In the genomic region with DNA sequence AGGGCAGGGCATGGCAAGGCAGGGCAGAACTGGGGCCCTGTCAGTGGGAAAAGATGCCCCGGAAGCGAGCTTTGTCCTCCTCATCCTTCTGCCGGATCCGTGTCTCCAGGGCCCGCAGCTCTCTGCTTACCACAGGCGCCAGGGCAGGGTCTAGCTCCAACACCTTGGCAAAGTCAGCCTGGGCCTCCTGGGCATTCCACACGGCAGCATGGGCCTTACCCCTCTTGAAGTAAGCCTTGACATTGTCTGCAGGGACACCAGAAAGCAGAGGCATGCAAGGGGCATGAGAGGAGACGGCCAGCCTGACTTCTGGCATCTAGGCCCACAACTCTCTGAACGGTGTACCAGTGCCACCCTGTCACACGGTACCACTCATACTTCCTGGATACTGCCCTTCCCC, we compare ENCODE assay signal across 18 mouse cellular contexts. TPM values are rescaled to one million over a fixed set of nuclear protein-coding genes. Genes with fewer than 3 reads are reported as not detected.
A peak's percentile ranks its signal among the peaks of the same experiment; 100 is the strongest.
DNase-seq lines count a peak whose midpoint lies in the region; ATAC-seq and TF ChIP-seq lines count a peak whose summit lies in the region.
"Had no signal": no experiment of that assay in that cellular context is flagged by ENCODE, and none has a peak within 500 bp of the region (broad histone marks: within the 10 kb centered on the region; RNA-seq: fewer than 3 reads in every experiment).

No protein-coding gene starts in this region.

- peak overlapping the region; percentile 21; the same call in 1 of the 2 replicates for H3K9ac ChIP-seq in kidney, embryonic 15.5 days
- no peak overlapping the region for H3K9ac ChIP-seq in intestine, embryonic 15.5 days
- H3K9ac ChIP-seq: forebrain, embryonic 13.5 days; lung, embryonic 14.5 days had no signal

- H3K36me3 ChIP-seq in kidney, embryonic 15.5 days: peaks cover 68% of the 10 kb centered on the region
- H3K36me3 ChIP-seq in kidney, adult 2 months (ENCODE audit: control insufficient read depth, insufficient read depth, low read length): no peaks in the 10 kb centered on the region
- peaks cover 22% of the 10 kb centered on the region; the same call in 1 of the 2 replicates for H3K36me3 ChIP-seq in intestine, embryonic 15.5 days
- peaks cover 66% of the 10 kb centered on the region for H3K36me3 ChIP-seq in macrophage (ENCODE audit: inconsistent target)

- no peak for TF ChIP-seq CTCF in kidney, adult 2 months (conservative IDR thresholded peaks at IDR 0.05; ENCODE audit: insufficient read depth, insufficient read length, low read depth, low read length)

- peaks cover 18% of the 10 kb centered on the region; the same call in 1 of the 2 replicates for H3K79me2 ChIP-seq in macrophage (ENCODE audit: inconsistent target)

- no peaks in the 10 kb centered on the region for H3K27me3 ChIP-seq in kidney, embryonic 15.5 days
- H3K27me3 ChIP-seq in kidney, adult 2 months (replicated peaks; ENCODE audit: control insufficient read depth, insufficient read depth, low read length): no peaks in the 10 kb centered on the region
- no peaks in the 10 kb centered on the region for H3K27me3 ChIP-seq in intestine, embryonic 15.5 days (replicated peaks)
- H3K27me3 ChIP-seq: forebrain, embryonic 13.5 days had no signal

- no peak overlapping the region for H3K4me2 ChIP-seq in kidney, embryonic 15.5 days
- H3K4me2 ChIP-seq in intestine, embryonic 15.5 days (replicated peaks): peak overlapping the region; percentile 30; the same call in 1 of the 2 replicates
- H3K4me2 ChIP-seq: forebrain, embryonic 13.5 days had no signal

- no peak for ATAC-seq in kidney, embryonic 15.5 days (replicated peaks; ENCODE audit: low FRiP score)
- ATAC-seq in intestine, embryonic 15.5 days: no peak
- ATAC-seq in monocyte, adult 5-6 weeks (replicated peaks; ENCODE audit: insufficient number of reproducible peaks, low FRiP score, low TSS enrichment, poor library complexity, severe bottlenecking): no peak
- ATAC-seq: forebrain, embryonic 13.5 days had no signal

- no peak for TF ChIP-seq POLR2A in kidney, adult 2 months (IDR thresholded peaks at IDR 0.05; ENCODE audit: low read depth, low read length)

- 86% methylated on average over 10 of the region's 10 CpGs for WGBS in kidney, embryonic 15.5 days
- WGBS in kidney, adult 2 months: 82% methylated on average over 10 of the region's 10 CpGs
- 78% methylated on average over 10 of the region's 10 CpGs for WGBS in intestine, embryonic 15.5 days
- WGBS in macrophage (ENCODE audit: missing documents): 90% methylated on average over 10 of the region's 10 CpGs

- no peak overlapping the region for H3K4me3 ChIP-seq in kidney, embryonic 15.5 days (replicated peaks)
- H3K4me3 ChIP-seq in kidney, adult 2 months (ENCODE audit: insufficient read depth, low read depth, low read length): no peak overlapping the region
- no peak overlapping the region for H3K4me3 ChIP-seq in intestine, embryonic 15.5 days (replicated peaks)
- no peak overlapping the region for H3K4me3 ChIP-seq in macrophage (ENCODE audit: inconsistent target)
- H3K4me3 ChIP-seq: forebrain, embryonic 13.5 days; layer of hippocampus, adult 2 months; left cerebral cortex, adult 2 months had no signal

- H3K27ac ChIP-seq in kidney, embryonic 15.5 days: peak overlapping the region; percentile 84
- no peak overlapping the region for H3K27ac ChIP-seq in kidney, adult 2 months (ENCODE audit: insufficient read depth, low read depth, low read length)
- peak overlapping the region; percentile 76; the same call in 1 of the 2 replicates for H3K27ac ChIP-seq in intestine, embryonic 15.5 days
- peak overlapping the region; percentile 95; the same call in 1 of the 2 replicates for H3K27ac ChIP-seq in macrophage
- H3K27ac ChIP-seq: forebrain, embryonic 13.5 days; left cerebral cortex, adult 2 months had no signal

- no peaks in the 10 kb centered on the region for H3K9me3 ChIP-seq in kidney, embryonic 15.5 days (replicated peaks)
- H3K9me3 ChIP-seq in intestine, embryonic 15.5 days: no peaks in the 10 kb centered on the region
- H3K9me3 ChIP-seq: forebrain, embryonic 13.5 days had no signal

- H3K4me1 ChIP-seq in kidney, embryonic 15.5 days: peaks cover 51% of the 10 kb centered on the region
- peaks cover 19% of the 10 kb centered on the region for H3K4me1 ChIP-seq in kidney, adult 2 months (ENCODE audit: control insufficient read depth, insufficient read depth, low read length)
- peaks cover 23% of the 10 kb centered on the region for H3K4me1 ChIP-seq in intestine, embryonic 15.5 days (replicated peaks)
- H3K4me1 ChIP-seq: forebrain, embryonic 13.5 days had no signal

- DNase-seq in kidney, adult 2 months: no peak
- DNase-seq in testis, postnatal 10 days (ENCODE audit: low spot score): peak; percentile 44
- DNase-seq in testis, postnatal 14 days (ENCODE audit: low spot score): no peak
- no peak for DNase-seq in layer of hippocampus, adult 18-20 months (ENCODE audit: low spot score in 2 of 2)
- DNase-seq: lung, embryonic 14.5 days; midbrain, embryonic 14.5 days had no signal

RNA-seq across cellular contexts. Expression of a gene that starts 11.1 kb away (rescaled TPM):
- 98.0 and 108 TPM in 2 replicates for polyA plus RNA-seq in kidney, embryonic 15.5 days (2015; fragmentation: Nextera tagmentation; extraction: Ambion mirVana)
- polyA plus RNA-seq in kidney, adult 2 months (2012; rRNA removed): 80.5 and 96.2 TPM in 2 replicates
- polyA plus RNA-seq in intestine, embryonic 15.5 days (2015; fragmentation: Nextera tagmentation; extraction: Ambion mirVana): 75.0 and 80.7 TPM in 2 replicates
- total RNA-seq in macrophage (2018; cell fraction: chromatin; rRNA removed): 10 to 100 TPM in 24 of 26 experiments, 1 to 10 TPM in 2; 7.5 to 50.7 (median 24.5) TPM
- 10 to 100 TPM; 44.4 to 92.0 (median 66.0) TPM for total RNA-seq in macrophage (2018; cell fraction: cytosol; rRNA removed)
- total RNA-seq in macrophage (2018; cell fraction: nucleus; rRNA removed): 10 to 100 TPM; 10.9 to 44.1 (median 23.1) TPM
- polyA plus RNA-seq in macrophage (2018): 80.9 to 169 TPM (median 84.6 TPM) in 3 replicates
- 100 to 1,000 TPM; 121 to 140 TPM for total RNA-seq in layer of hippocampus, adult 18-20 months (2021)
- total RNA-seq in monocyte, adult 5-6 weeks (2017): 94.2 to 132 TPM (median 124 TPM) in 3 replicates

RNA-seq across cellular contexts. Expression of a gene that starts 14.8 kb away (rescaled TPM):
- polyA plus RNA-seq in kidney, embryonic 15.5 days (2015; fragmentation: Nextera tagmentation; extraction: Ambion mirVana): 14.0 and 15.8 TPM in 2 replicates
- 41.6 and 46.3 TPM in 2 replicates for polyA plus RNA-seq in kidney, adult 2 months (2012; rRNA removed)
- polyA plus RNA-seq in intestine, embryonic 15.5 days (2015; fragmentation: Nextera tagmentation; extraction: Ambion mirVana): 13.8 and 20.9 TPM in 2 replicates
- 100 to 1,000 TPM; 102 to 421 (median 208) TPM for total RNA-seq in macrophage (2018; cell fraction: chromatin; rRNA removed)
- total RNA-seq in macrophage (2018; cell fraction: cytosol; rRNA removed): 10 to 100 TPM; 15.0 to 38.9 (median 21.4) TPM
- total RNA-seq in macrophage (2018; cell fraction: nucleus; rRNA removed): 100 to 1,000 TPM in 16 of 26 experiments, 10 to 100 TPM in 10; 66.9 to 262 (median 121) TPM
- polyA plus RNA-seq in macrophage (2018): 12.8 to 30.4 TPM (median 14.2 TPM) in 3 replicates
- 100 to 1,000 TPM; 174 to 181 TPM for total RNA-seq in layer of hippocampus, adult 18-20 months (2021)
- 127 to 142 TPM (median 137 TPM) in 3 replicates for total RNA-seq in monocyte, adult 5-6 weeks (2017)

RNA-seq across cellular contexts. Expression of a gene that starts 17.6 kb away (rescaled TPM):
- 116 and 117 TPM in 2 replicates for polyA plus RNA-seq in kidney, embryonic 15.5 days (2015; fragmentation: Nextera tagmentation; extraction: Ambion mirVana)
- 134 and 138 TPM in 2 replicates for polyA plus RNA-seq in kidney, adult 2 months (2012; rRNA removed)
- 127 and 147 TPM in 2 replicates for polyA plus RNA-seq in intestine, embryonic 15.5 days (2015; fragmentation: Nextera tagmentation; extraction: Ambion mirVana)
- 10 to 100 TPM in 8 of 26 experiments, 1 to 10 TPM in 18; 1.7 to 17.1 (median 6.7) TPM for total RNA-seq in macrophage (2018; cell fraction: chromatin; rRNA removed)
- total RNA-seq in macrophage (2018; cell fraction: cytosol; rRNA removed): 10 to 100 TPM; 19.2 to 35.9 (median 29.0) TPM
- 10 to 100 TPM in 14 of 26 experiments, 1 to 10 TPM in 12; 3.5 to 25.6 (median 11.1) TPM for total RNA-seq in macrophage (2018; cell fraction: nucleus; rRNA removed)
- polyA plus RNA-seq in macrophage (2018): 16.7 to 37.3 TPM (median 23.1 TPM) in 3 replicates
- total RNA-seq in layer of hippocampus, adult 18-20 months (2021): 10 to 100 TPM; 36.2 to 38.7 TPM
- total RNA-seq in monocyte, adult 5-6 weeks (2017): 77.3 to 120 TPM (median 92.6 TPM) in 3 replicates

RNA-seq across cellular contexts. Expression of a gene that starts 25.0 kb away (rescaled TPM):
- polyA plus RNA-seq in kidney, embryonic 15.5 days (2015; fragmentation: Nextera tagmentation; extraction: Ambion mirVana): not detected in 2 replicates
- polyA plus RNA-seq in kidney, adult 2 months (2012; rRNA removed): 0.03 and 0.05 TPM in 2 replicates
- polyA plus RNA-seq in intestine, embryonic 15.5 days (2015; fragmentation: Nextera tagmentation; extraction: Ambion mirVana): not detected in 2 replicates
- total RNA-seq in macrophage (2018; cell fraction: chromatin; rRNA removed): under 1 TPM in 7 of 26 experiments, not detected in 19; 0.16 to 0.40 (median 0.21) TPM
- total RNA-seq in macrophage (2018; cell fraction: cytosol; rRNA removed): not detected
- total RNA-seq in macrophage (2018; cell fraction: nucleus; rRNA removed): under 1 TPM in 2 of 26 experiments, not detected in 24; 0.20 to 0.21 TPM
- not detected in 3 replicates for polyA plus RNA-seq in macrophage (2018)
- not detected for total RNA-seq in layer of hippocampus, adult 18-20 months (2021)
- 0.29 to 0.43 TPM in 2 of 3 replicates, not detected in the other for total RNA-seq in monocyte, adult 5-6 weeks (2017)
- total RNA-seq: granulocyte monocyte progenitor cell, adult 5-6 weeks; hematopoietic stem cell, adult 5-6 weeks; left cerebral cortex, adult 2 months had no signal
- polyA plus RNA-seq: heart, embryonic 14.5 days; limb, embryonic 11.5 days; lung, embryonic 14.5 days; midbrain, embryonic 14.5 days; stomach, embryonic 14.5 days had no signal

RNA-seq across cellular contexts. Expression of a gene that starts 29.3 kb away (rescaled TPM):
- polyA plus RNA-seq in kidney, embryonic 15.5 days (2015; fragmentation: Nextera tagmentation; extraction: Ambion mirVana): 0.05 and 0.10 TPM in 2 replicates
- 0.12 and 0.20 TPM in 2 replicates for polyA plus RNA-seq in kidney, adult 2 months (2012; rRNA removed)
- 0.09 and 0.19 TPM in 2 replicates for polyA plus RNA-seq in intestine, embryonic 15.5 days (2015; fragmentation: Nextera tagmentation; extraction: Ambion mirVana)
- under 1 TPM in 1 of 26 experiments, not detected in 25; 0.67 TPM for total RNA-seq in macrophage (2018; cell fraction: chromatin; rRNA removed)
- under 1 TPM in 9 of 26 experiments, not detected in 17; 0.07 to 0.19 (median 0.14) TPM for total RNA-seq in macrophage (2018; cell fraction: cytosol; rRNA removed)
- total RNA-seq in macrophage (2018; cell fraction: nucleus; rRNA removed): 1 to 10 TPM in 2 of 26 experiments, under 1 TPM in 8, not detected in 16; 0.22 to 1.3 (median 0.45) TPM
- not detected in 3 replicates for polyA plus RNA-seq in macrophage (2018)
- under 1 TPM; 0.22 to 0.30 TPM for total RNA-seq in layer of hippocampus, adult 18-20 months (2021)
- total RNA-seq in monocyte, adult 5-6 weeks (2017): not detected in 3 replicates
- total RNA-seq: granulocyte monocyte progenitor cell, adult 5-6 weeks; hematopoietic stem cell, adult 5-6 weeks had no signal
- polyA plus RNA-seq: heart, embryonic 14.5 days; limb, embryonic 11.5 days; stomach, embryonic 14.5 days had no signal
